Mouse (Mus musculus): ENCODE data around the gene Tmem219. TPM values are rescaled to one million over a fixed set of nuclear protein-coding genes. Genes with fewer than 3 reads are reported as not detected.

The Tmem219 gene
- polyA plus RNA-seq, 1 experiment, result 27.7 TPM

Other genes starting within 250 kb of the Tmem219 start
- gene Sult1a1, start 246.5 kb downstream of the Tmem219 start, polyA plus RNA-seq (2012; rRNA removed), result 10.7 and 11.1 TPM in 2 replicates
- gene Bola2, start 227.5 kb downstream of the Tmem219 start, polyA plus RNA-seq (2012; rRNA removed), result 46.4 and 65.4 TPM in 2 replicates
- 34.3 and 34.5 TPM in 2 replicates for gene Slx1b, start 227.1 kb downstream of the Tmem219 start, polyA plus RNA-seq (2012; rRNA removed)
- 135 and 145 TPM in 2 replicates for gene Coro1a, start 215.1 kb downstream of the Tmem219 start, polyA plus RNA-seq (2012; rRNA removed)
- gene Mapk3, start 163.3 kb downstream of the Tmem219 start, polyA plus RNA-seq (2012; rRNA removed), result 305 and 314 TPM in 2 replicates
- 4.4 and 6.4 TPM in 2 replicates for gene Gdpd3, start 156.6 kb downstream of the Tmem219 start, polyA plus RNA-seq (2012; rRNA removed)
- gene Ypel3, start 146.0 kb downstream of the Tmem219 start, polyA plus RNA-seq (2012; rRNA removed), result 439 and 535 TPM in 2 replicates
- gene Tbx6, start 141.4 kb downstream of the Tmem219 start, polyA plus RNA-seq (2012; rRNA removed), result 1.4 and 1.9 TPM in 2 replicates
- 84.5 and 85.1 TPM in 2 replicates for gene Ppp4c, start 130.4 kb downstream of the Tmem219 start, polyA plus RNA-seq (2012; rRNA removed)
- gene Fam57b, start 125.2 kb downstream of the Tmem219 start, polyA plus RNA-seq (2012; rRNA removed), result 130 and 142 TPM in 2 replicates
- gene 4930451I11Rik, start 91.3 kb downstream of the Tmem219 start, polyA plus RNA-seq (2012; rRNA removed), result 0.53 TPM in 1 of 2 replicates, not detected in the other
- gene Doc2a, start 75.5 kb downstream of the Tmem219 start, polyA plus RNA-seq (2012; rRNA removed), result 35.1 and 44.5 TPM in 2 replicates
- gene Hirip3, start 60.9 kb downstream of the Tmem219 start, polyA plus RNA-seq (2012; rRNA removed), result 89.0 and 92.5 TPM in 2 replicates
- gene Ino80e, start 60.5 kb downstream of the Tmem219 start, polyA plus RNA-seq (2012; rRNA removed), result 56.0 and 58.8 TPM in 2 replicates
- 105 and 110 TPM in 2 replicates for gene Taok2, start 38.2 kb downstream of the Tmem219 start, polyA plus RNA-seq (2012; rRNA removed)
- gene Kctd13, start 6.0 kb upstream of the Tmem219 start, polyA plus RNA-seq (2012; rRNA removed), result 163 and 171 TPM in 2 replicates
- 46.4 and 54.9 TPM in 2 replicates for gene Asphd1, start 26.7 kb upstream of the Tmem219 start, polyA plus RNA-seq (2012; rRNA removed)
- 175 and 194 TPM in 2 replicates for gene Sez6l2, start 27.6 kb upstream of the Tmem219 start, polyA plus RNA-seq (2012; rRNA removed)
- 224 and 230 TPM in 2 replicates for gene Cdipt, start 53.0 kb upstream of the Tmem219 start, polyA plus RNA-seq (2012; rRNA removed)
- 0.80 and 1.0 TPM in 2 replicates for gene Cdiptos, start 53.2 kb upstream of the Tmem219 start, polyA plus RNA-seq (2012; rRNA removed)
- 8.3 and 8.8 TPM in 2 replicates for gene Mvp, start 91.7 kb upstream of the Tmem219 start, polyA plus RNA-seq (2012; rRNA removed)
- gene Pagr1b, start 93.6 kb upstream of the Tmem219 start, polyA plus RNA-seq (2012; rRNA removed), result 1.7 and 2.4 TPM in 2 replicates
- gene Pagr1a, start 94.4 kb upstream of the Tmem219 start, polyA plus RNA-seq (2012; rRNA removed), result 30.0 and 42.3 TPM in 2 replicates
- 95.5 and 113 TPM in 2 replicates for gene Gm42742, start 98.2 kb upstream of the Tmem219 start, polyA plus RNA-seq (2012; rRNA removed)
- gene Prrt2, start 98.3 kb upstream of the Tmem219 start, polyA plus RNA-seq (2012; rRNA removed), result 227 and 259 TPM in 2 replicates
- 165 and 186 TPM in 2 replicates for gene Maz, start 104.1 kb upstream of the Tmem219 start, polyA plus RNA-seq (2012; rRNA removed)
- 6.0 and 7.4 TPM in 2 replicates for gene Kif22, start 119.6 kb upstream of the Tmem219 start, polyA plus RNA-seq (2012; rRNA removed)
- 0.16 and 0.23 TPM in 2 replicates for gene Zg16, start 164.4 kb upstream of the Tmem219 start, polyA plus RNA-seq (2012; rRNA removed)
- 2.3 and 2.9 TPM in 2 replicates for gene AI467606, start 168.4 kb upstream of the Tmem219 start, polyA plus RNA-seq (2012; rRNA removed)
- 0.86 TPM in 2 replicates for gene Qprt, start 199.3 kb upstream of the Tmem219 start, polyA plus RNA-seq (2012; rRNA removed)
- gene Spn, start 214.9 kb upstream of the Tmem219 start, polyA plus RNA-seq (2012; rRNA removed), result 0.15 and 0.16 TPM in 2 replicates